Mouse (Mus musculus) CH12.LX (cell line): ENCODE data around the gene Ppcs. TPM values are rescaled to one million over a fixed set of nuclear protein-coding genes. Genes with fewer than 3 reads are reported as not detected.

ENCODE experiments used
- DNase-seq: peaks from one replicate; pipeline ENCODE4 v3.0.0-alpha.2; 2013; ENCODE audit errors: extremely low read depth
- H3K27ac ChIP-seq: 2 replicates; pipeline ENCODE4 v1.5.1; 2012; ENCODE audit warnings: low read depth, mild to moderate bottlenecking, control low read depth, moderate library complexity; ENCODE audit not compliant: insufficient read depth
- H3K27me3 ChIP-seq: replicated peaks from 2 replicates; pipeline ENCODE3; 2012; ENCODE audit warnings: inconsistent platforms
- H3K36me3 ChIP-seq, 2 experiments: replicated peaks in 1 of 2; 2 replicates each; pipeline versions ENCODE3 to v1.6.1; 2012; ENCODE audit warnings: inconsistent platforms in 1 of 2, low read length in 1 of 2, mild to moderate bottlenecking in 1 of 2, mixed read lengths in 1 of 2, moderate library complexity in 1 of 2; ENCODE audit not compliant: control insufficient read depth in 1 of 2, insufficient read depth in 1 of 2
- H3K4me1 ChIP-seq, 2 experiments: 2 replicates each; pipeline ENCODE4 v1.6.1; 2012; ENCODE audit warnings: inconsistent platforms in 1 of 2, moderate library complexity in 1 of 2; ENCODE audit not compliant: insufficient read depth in 2 of 2, control insufficient read depth in 1 of 2
- H3K4me2 ChIP-seq: 2 replicates; pipeline ENCODE4 v1.6.1; 2012; ENCODE audit warnings: low read depth, mild to moderate bottlenecking, control low read depth; ENCODE audit not compliant: poor library complexity, insufficient read depth, severe bottlenecking
- H3K4me3 ChIP-seq, 3 experiments: fragments of 150-350 bp in 1 of 3; sonication (generic) in 1 of 3; replicated peaks in 1 of 3; 2 replicates each; pipeline versions ENCODE3 to v1.5.1; 2011 to 2012; ENCODE audit warnings: low read depth in 2 of 3, low read length in 2 of 3, mild to moderate bottlenecking in 2 of 3, moderate library complexity in 2 of 3, control low read depth in 1 of 3, improper control_type of control experiment in 1 of 3, inconsistent platforms in 1 of 3, mixed read lengths in 1 of 3; ENCODE audit not compliant: poor library complexity in 1 of 3
- H3K79me2 ChIP-seq: replicated peaks from 2 replicates; pipeline ENCODE4 v1.6.1; 2012; ENCODE audit warnings: mild to moderate bottlenecking, moderate library complexity; ENCODE audit not compliant: control insufficient read depth, poor library complexity, insufficient read depth, severe bottlenecking; ENCODE audit errors: extremely low read depth
- H3K9ac ChIP-seq: 2 replicates; pipeline ENCODE4 v1.6.1; 2012; ENCODE audit warnings: low read depth, mild to moderate bottlenecking, control low read depth, moderate library complexity; ENCODE audit not compliant: insufficient read depth
- H3K9me3 ChIP-seq: replicated peaks from 2 replicates; pipeline ENCODE3; 2012; ENCODE audit warnings: low read length, inconsistent platforms, mixed read lengths
- BHLHE40 ChIP-seq: IDR thresholded peaks from 2 replicates; pipeline ENCODE4 v1.6.1; 2011; ENCODE audit warnings: mild to moderate bottlenecking, low read depth, low read length, improper control_type of control experiment
- CHD1 ChIP-seq: IDR thresholded peaks from 2 replicates; pipeline ENCODE4 v1.6.1; 2012; ENCODE audit warnings: low read depth, low read length, improper control_type of control experiment, inconsistent platforms
- CHD2 ChIP-seq: IDR thresholded peaks from 2 replicates; pipeline ENCODE4 v1.6.1; 2011; ENCODE audit warnings: low read length, improper control_type of control experiment
- JUND ChIP-seq: conservative IDR thresholded peaks from 2 replicates; pipeline ENCODE4 v1.6.1; 2011; ENCODE audit warnings: low read depth, low read length, improper control_type of control experiment
- MAFK ChIP-seq: IDR thresholded peaks from 2 replicates; pipeline ENCODE4 v1.6.1; 2011; ENCODE audit warnings: low read length, improper control_type of control experiment; ENCODE audit not compliant: insufficient replicate concordance
- MAZ ChIP-seq: IDR thresholded peaks from 2 replicates; pipeline ENCODE4 v1.6.1; 2012; ENCODE audit warnings: low read depth, mild to moderate bottlenecking, inconsistent platforms, low read length, improper control_type of control experiment, moderate library complexity
- MEF2A ChIP-seq: IDR thresholded peaks from 2 replicates; pipeline ENCODE4 v1.6.1; 2014; ENCODE audit warnings: low read depth, mild to moderate bottlenecking, inconsistent platforms, low read length, improper control_type of control experiment, borderline replicate concordance
- MXI1 ChIP-seq: IDR thresholded peaks from 2 replicates; pipeline ENCODE4 v1.6.1; 2011; ENCODE audit warnings: mild to moderate bottlenecking, low read depth, low read length, improper control_type of control experiment
- PAX5 ChIP-seq: IDR thresholded peaks from 2 replicates; pipeline ENCODE4 v1.6.1; 2012; ENCODE audit warnings: low read length, inconsistent platforms, mixed read lengths
- TCF12 ChIP-seq: IDR thresholded peaks from 2 replicates; pipeline ENCODE4 v1.6.1; 2014; ENCODE audit warnings: low read depth, mild to moderate bottlenecking, inconsistent platforms, low read length, improper control_type of control experiment
- UBTF ChIP-seq: IDR thresholded peaks from 2 replicates; pipeline ENCODE4 v1.6.1; 2012; ENCODE audit warnings: low read depth, mild to moderate bottlenecking, inconsistent platforms, low read length, improper control_type of control experiment, moderate library complexity
- USF1 ChIP-seq: IDR thresholded peaks from 2 replicates; pipeline ENCODE4 v1.6.1; 2014; ENCODE audit warnings: low read depth, mild to moderate bottlenecking, inconsistent platforms, low read length, improper control_type of control experiment
- USF2 ChIP-seq: conservative IDR thresholded peaks from 2 replicates; pipeline ENCODE4 v1.6.1; 2011; ENCODE audit warnings: low read depth, low read length, improper control_type of control experiment
- ZKSCAN1 ChIP-seq: IDR thresholded peaks from 2 replicates; pipeline ENCODE4 v1.6.1; 2012; ENCODE audit warnings: low read depth, inconsistent platforms, low read length, improper control_type of control experiment, borderline replicate concordance
- ZNF384 ChIP-seq: IDR thresholded peaks from 2 replicates; pipeline ENCODE4 v1.6.1; 2012; ENCODE audit warnings: low read depth, low read length, improper control_type of control experiment, inconsistent platforms
- dilution Hi-C: fragments of 300-500 bp; cut with MboI; formaldehyde crosslinking; loops from 2 replicates; pipeline ENCODE4 v1.14.3; 2020; ENCODE audit warnings: low sequenced_read_pairs; ENCODE audit not compliant: extremely low pct_unique_long_range_greater_than_20kb, extremely low pct_ligation_motif_present
- in situ Hi-C: fragments of 300-500 bp; cut with MboI; formaldehyde crosslinking; loops from 3 replicates; pipeline ENCODE4 v1.14.3; 2019; ENCODE audit warnings: low sequenced_read_pairs, low pct_ligation_motif_present, low pct_unique_long_range_greater_than_20kb, mixed read lengths
- polyA plus RNA-seq: library from polyadenylated mRNA; unstranded; fragments of >175 nt; gene quantifications from 2 replicates; pipeline ENCODE4 v1.2.1, GENCODE M21; 2012; ENCODE audit warnings: low read depth; ENCODE audit not compliant: insufficient read length
- total RNA-seq, 2 experiments: library from RNA; depleted of rRNA; stranded (reverse); fragments of 300-350 nt in 1 of 2; fragments of >200 nt in 1 of 2; gene quantifications; 2 replicates each; pipeline ENCODE4 v1.2.3; 2012 to 2014

Gene Ppcs
- total and polyA plus RNA-seq, 3 experiments = 14.7 to 22.7 (median 19.3) TPM

DNA sequence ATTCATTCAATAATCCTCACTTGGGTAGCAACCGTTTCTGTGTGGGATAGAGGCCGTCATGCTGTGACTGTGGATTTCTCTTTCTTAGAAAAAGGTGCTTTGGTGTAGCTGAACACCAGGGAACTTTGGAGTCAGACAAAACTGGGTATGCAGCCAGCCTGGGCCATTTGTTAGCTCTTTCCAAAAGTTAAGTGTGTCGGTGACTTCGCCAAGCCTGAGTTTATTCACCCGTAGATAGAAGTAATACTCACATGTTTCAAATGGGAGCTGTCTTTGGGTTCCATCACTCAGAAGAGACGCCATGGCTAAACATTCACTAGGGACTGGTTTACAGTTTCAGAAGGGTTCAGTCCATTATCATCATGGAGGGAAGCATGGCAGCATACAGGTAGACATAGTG lies 25.0 kb upstream of the Ppcs start:
- peaks cover 4 to 26% of the 10 kb centered on the region in 2 experiments for H3K4me1 ChIP-seq
- in situ Hi-C loops = no loop called here
- no peaks in the 10 kb centered on the region for H3K27me3 ChIP-seq
- dilution Hi-C loops = no loop called here
- no peak for DNase-seq
- peaks cover 0 to 2% of the 10 kb centered on the region in 2 experiments for H3K36me3 ChIP-seq
- no peak for TF ChIP-seq MAFK
- no peak for TF ChIP-seq UBTF
- no peak for TF ChIP-seq ZKSCAN1
- TF ChIP-seq JUND = no peak
- no peak for TF ChIP-seq CHD1
- TF ChIP-seq PAX5 = no peak
- TF ChIP-seq MAZ = no peak
- TF ChIP-seq MEF2A = no peak
- no peak for TF ChIP-seq MXI1
- no peak for TF ChIP-seq ZNF384
- TF ChIP-seq USF2 = no peak
- no peak for TF ChIP-seq USF1
- no peak for TF ChIP-seq TCF12
- no peaks in the 10 kb centered on the region for H3K9me3 ChIP-seq
- no peaks in the 10 kb centered on the region for H3K79me2 ChIP-seq
- H3K4me3 ChIP-seq = no peak overlapping the region
- H3K27ac ChIP-seq = no peak overlapping the region
- no peak overlapping the region for H3K4me2 ChIP-seq
- H3K9ac ChIP-seq = no peak overlapping the region

DNA sequence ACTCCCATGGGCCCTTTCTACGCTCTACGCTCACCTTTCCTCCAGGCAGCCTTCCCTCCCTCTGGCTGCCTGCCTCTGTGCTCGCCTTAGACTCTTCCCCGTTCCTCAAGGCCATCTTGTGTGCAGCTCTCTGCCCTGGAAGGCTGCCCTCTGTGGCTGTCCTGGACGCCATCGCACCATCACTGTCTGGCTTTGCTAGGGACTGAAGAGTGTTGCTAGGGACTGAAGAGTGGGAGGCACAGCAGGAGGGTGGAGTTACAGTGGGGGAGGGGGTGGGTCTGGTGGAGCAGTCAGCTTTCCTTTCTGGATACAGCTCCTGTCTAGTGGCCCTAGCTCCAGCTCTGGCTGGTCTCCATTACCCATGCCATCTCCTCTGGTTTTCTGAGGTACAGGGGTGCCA lies 20.3 kb upstream of the Ppcs start:
- peak; percentile 68 for DNase-seq
- peaks cover 6 to 38% of the 10 kb centered on the region in 2 experiments for H3K4me1 ChIP-seq
- H3K79me2 ChIP-seq = no peaks in the 10 kb centered on the region
- peaks cover 12% of the 10 kb centered on the region for H3K9me3 ChIP-seq
- TF ChIP-seq BHLHE40 (0 out of 2 replicates have a peak, but pooled peaks have one; percentile 22), CHD2 (peak; percentile 40; the same call in 1 of the 2 replicates), ZKSCAN1 (no peak), MEF2A (no peak), UBTF (0 out of 2 replicates have a peak, but pooled peaks have one; percentile 53)
- H3K27me3 ChIP-seq = no peaks in the 10 kb centered on the region
- peaks cover 3 to 19% of the 10 kb centered on the region in 2 experiments for H3K36me3 ChIP-seq
- dilution Hi-C loops (no loop called here), in situ Hi-C loops (no loop called here)
- H3K27ac ChIP-seq = peak overlapping the region; percentile 95
- peak overlapping the region; percentile 66 for H3K4me2 ChIP-seq
- H3K4me3 ChIP-seq = peak overlapping the region; percentile 30 to 59 (median 50)
- H3K9ac ChIP-seq = peak overlapping the region; percentile 22; the same call in 1 of the 2 replicates
